Mouse (Mus musculus) ovary, adult 18-20 months (tissue): ENCODE measurements around the gene Creb3l1.

Source experiments
- DNase-seq: peaks from one replicate; pipeline ENCODE4 v3.0.0; 2022; ENCODE audit warnings: low spot score, mixed read lengths

The Creb3l1 gene

GRCm38 (mm10) chr2:91944170-91944950, 79.9 kb downstream of the Creb3l1 start:
- peak; percentile 48 for DNase-seq

- DNase-seq = no peak
These were observed 81.9 kb downstream of the Creb3l1 start for GRCm38 (mm10) chr2:91942356-91942755.

GRCm38 (mm10) chr2:91939303-91939935, 84.9 kb downstream of the Creb3l1 start:
- DNase-seq = no peak

- no peak for DNase-seq
These were observed 88.1 kb downstream of the Creb3l1 start for GRCm38 (mm10) chr2:91936154-91936553.

- DNase-seq = no peak
These were observed 89.3 kb downstream of the Creb3l1 start for GRCm38 (mm10) chr2:91934826-91935525.

GRCm38 (mm10) chr2:91934016-91934415, 90.3 kb downstream of the Creb3l1 start:
- no peak for DNase-seq

- no peak for DNase-seq
These were observed 90.8 kb downstream of the Creb3l1 start for GRCm38 (mm10) chr2:91933471-91933870.

- no peak for DNase-seq
These were observed 91.5 kb downstream of the Creb3l1 start for GRCm38 (mm10) chr2:91932737-91933350.
